In the genomic region with DNA sequence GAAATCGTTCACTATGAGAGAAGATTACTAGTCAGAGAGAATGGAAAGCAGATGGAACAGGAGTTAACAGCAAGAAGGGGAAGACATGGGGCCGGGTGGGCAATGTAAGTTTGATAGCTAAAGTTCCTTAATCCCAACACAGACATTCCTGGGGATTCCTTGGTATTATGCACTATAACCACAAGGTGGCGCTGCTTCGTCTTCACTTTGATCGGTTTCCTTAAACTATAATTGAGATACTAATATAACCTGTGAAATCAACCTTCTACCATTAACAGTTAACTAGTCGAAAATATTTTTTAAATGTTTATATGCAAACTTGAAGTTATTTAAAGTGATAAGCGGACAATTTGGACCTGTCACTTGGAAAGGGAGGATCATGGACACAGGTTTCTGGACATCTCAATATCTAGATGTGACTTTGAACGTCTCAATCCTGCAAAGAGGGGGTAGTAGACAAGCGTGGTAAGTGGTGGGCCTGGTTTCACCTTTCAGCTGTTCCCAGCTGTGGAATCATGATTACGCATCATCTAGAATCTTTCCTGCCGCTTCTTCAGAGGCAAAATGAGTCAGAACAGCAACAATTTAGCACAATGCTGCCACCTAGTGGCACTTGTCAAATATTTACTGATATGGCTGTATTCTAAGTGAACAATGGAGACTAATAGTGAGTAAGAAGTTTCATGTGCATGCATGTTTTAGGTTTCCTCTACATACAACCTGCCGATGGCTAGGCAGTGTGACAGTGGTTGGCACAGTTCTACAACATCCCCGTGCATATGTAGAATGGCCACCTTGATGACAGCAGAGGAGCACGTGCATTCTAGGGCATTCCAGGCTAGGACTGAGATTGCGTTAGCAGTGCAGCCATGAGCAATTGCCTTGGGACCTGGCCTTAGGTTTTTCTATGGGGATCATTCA, we compare ENCODE assay signal across 8 mouse cellular contexts. TPM values are rescaled to one million over a fixed set of nuclear protein-coding genes. Genes with fewer than 3 reads are reported as not detected.
A peak's percentile ranks its signal among the peaks of the same experiment; 100 is the strongest.
DNase-seq lines count a peak whose midpoint lies in the region; ATAC-seq and TF ChIP-seq lines count a peak whose summit lies in the region.

No protein-coding gene starts in this region.

- peak; percentile 72 for TF ChIP-seq CTCF in Patski (IDR thresholded peaks at IDR 0.05)

- peak; percentile 64 for DNase-seq in Patski (ENCODE audit: low read depth, low spot score)
- DNase-seq in cerebellum, adult 9-11 months = peak; percentile 81
- DNase-seq in frontal cortex, adult 2 months (ENCODE audit: extremely low spot score in 1 of 2, low spot score in 1 of 2) = peak; percentile 68 to 91
- peak; percentile 68 to 88 for DNase-seq in layer of hippocampus, postnatal 14 days (ENCODE audit: low spot score in 2 of 2)
- peak; percentile 80 for DNase-seq in lung, postnatal 10 days
- peak; percentile 52 for DNase-seq in ovary, postnatal 14 days (ENCODE audit: low spot score)
- peak; percentile 63 for DNase-seq in thymus, postnatal 25 days

- no peak overlapping the region; the same call in 1 of the 2 replicates for H3K9ac ChIP-seq in hindbrain, embryonic 13.5 days

- 19% methylated on average over 15 of the region's 15 CpGs for WGBS in hindbrain, embryonic 13.5 days

- no peaks in the 10 kb centered on the region for H3K36me3 ChIP-seq in hindbrain, embryonic 13.5 days

- no peak overlapping the region for H3K27ac ChIP-seq in hindbrain, embryonic 13.5 days

- H3K4me2 ChIP-seq in hindbrain, embryonic 13.5 days = peak overlapping the region; percentile 61

- ATAC-seq in Patski = peak; percentile 95
- ATAC-seq in hindbrain, embryonic 13.5 days (ENCODE audit: low FRiP score) = peak; percentile 85

- H3K9me3 ChIP-seq in hindbrain, embryonic 13.5 days = no peaks in the 10 kb centered on the region

- peak overlapping the region; percentile 34 for H3K4me3 ChIP-seq in hindbrain, embryonic 13.5 days

- POLR2A ChIA-PET in Patski (lab: Charles Lee) = no interaction called here

- CTCF ChIA-PET in Patski (lab: Charles Lee) = interaction anchor here (0.6 to 5.6 kb wide), 19 partner anchors 11 to 158 kb away, joined by 3 to 28 read pairs (median 4); a partner anchor contains a TSS

- in situ Hi-C loops in Patski (cut with MboI; ENCODE audit: low pct_unique_long_range_greater_than_20kb) = loop anchor here (5.0 kb wide), 2 partner anchors 100 to 150 kb away; no protein-coding TSS in a partner anchor

- H3K27me3 ChIP-seq in Patski = peaks cover 3% of the 10 kb centered on the region
- 0 out of 2 replicates have a peak, but pooled peaks cover 6% of the 10 kb centered on the region for H3K27me3 ChIP-seq in hindbrain, embryonic 13.5 days

- H3K4me1 ChIP-seq in hindbrain, embryonic 13.5 days (replicated peaks) = no peaks in the 10 kb centered on the region

RNA-seq across cellular contexts. Expression of a gene that starts 2.0 kb away (rescaled TPM):
- not detected for polyA plus RNA-seq in Patski (2021)
- 0.74 and 0.90 TPM in 2 replicates for polyA plus RNA-seq in frontal cortex, adult 2 months (2012; rRNA removed)
- not detected in 2 replicates for polyA plus RNA-seq in hindbrain, embryonic 13.5 days (2015; fragmentation: Nextera tagmentation; extraction: Ambion mirVana)
- total RNA-seq in layer of hippocampus, postnatal 14 days (2021) = not detected

RNA-seq across cellular contexts. Expression of a gene that starts 19.1 kb away (rescaled TPM):
- not detected for polyA plus RNA-seq in Patski (2021)
- not detected in 2 replicates for polyA plus RNA-seq in frontal cortex, adult 2 months (2012; rRNA removed)
- not detected in 2 replicates for polyA plus RNA-seq in hindbrain, embryonic 13.5 days (2015; fragmentation: Nextera tagmentation; extraction: Ambion mirVana)
- total RNA-seq in layer of hippocampus, postnatal 14 days (2021) = not detected

RNA-seq across cellular contexts. Expression of a gene that starts 19.9 kb away (rescaled TPM):
- 4.3 TPM for polyA plus RNA-seq in Patski (2021)
- 241 and 278 TPM in 2 replicates for polyA plus RNA-seq in frontal cortex, adult 2 months (2012; rRNA removed)
- 44.2 and 49.1 TPM in 2 replicates for polyA plus RNA-seq in hindbrain, embryonic 13.5 days (2015; fragmentation: Nextera tagmentation; extraction: Ambion mirVana)
- 100 to 1,000 TPM; 298 to 310 TPM for total RNA-seq in layer of hippocampus, postnatal 14 days (2021)

RNA-seq across cellular contexts. Expression of a gene that starts 29.7 kb away (rescaled TPM):
- polyA plus RNA-seq in Patski (2021) = not detected
- not detected in 2 replicates for polyA plus RNA-seq in frontal cortex, adult 2 months (2012; rRNA removed)
- polyA plus RNA-seq in hindbrain, embryonic 13.5 days (2015; fragmentation: Nextera tagmentation; extraction: Ambion mirVana) = not detected in 2 replicates
- total RNA-seq in layer of hippocampus, postnatal 14 days (2021) = not detected

RNA-seq across cellular contexts. Expression of a gene that starts 37.0 kb away (rescaled TPM):
- polyA plus RNA-seq in Patski (2021) = not detected
- 0.99 and 1.4 TPM in 2 replicates for polyA plus RNA-seq in frontal cortex, adult 2 months (2012; rRNA removed)
- polyA plus RNA-seq in hindbrain, embryonic 13.5 days (2015; fragmentation: Nextera tagmentation; extraction: Ambion mirVana) = not detected in 2 replicates
- 1 to 10 TPM; 1.1 to 1.6 TPM for total RNA-seq in layer of hippocampus, postnatal 14 days (2021)
